Mouse (Mus musculus): ENCODE results near the gene Dppa3. TPM values are rescaled to one million over a fixed set of nuclear protein-coding genes. Genes with fewer than 3 reads are reported as not detected.

Dppa3 gene
- total RNA-seq (2021) = not detected
- long read RNA-seq, experiment 1, partial matches to known transcripts = 0 of 1 reads
- long read RNA-seq, experiment 1, other reads (novel, unspliced or antisense) = 0 of 1 reads
- long read RNA-seq, experiment 2 = 0 reads

DNA sequence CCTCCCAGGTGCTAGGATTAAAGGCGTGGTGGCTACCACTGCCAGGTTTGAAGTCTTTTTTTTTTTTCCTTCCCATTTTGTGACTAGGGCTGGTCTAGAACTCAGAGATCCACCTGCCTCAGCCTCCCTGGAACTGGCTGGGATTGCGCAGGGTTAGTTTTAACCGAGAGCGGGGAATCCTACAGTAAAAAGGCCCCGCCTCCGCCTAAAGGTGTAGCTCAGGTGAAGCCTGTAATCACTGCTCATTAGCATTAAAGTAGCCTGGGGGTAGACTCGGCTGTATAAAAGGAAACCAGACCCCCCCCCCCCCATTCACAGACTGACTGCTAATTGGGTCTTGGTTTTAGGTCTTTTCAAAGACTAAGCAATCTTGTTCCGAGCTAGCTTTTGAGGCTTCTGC lies at the start of gene Dppa3:
Gene Dppa3, plus strand, starts transcription at position 301 of the 400 bp plus-strand sequence.
- intact Hi-C loops (cut with DNase I) = no loop called here
- no peak for DNase-seq (ENCODE audit: low spot score in 2 of 2)

DNA sequence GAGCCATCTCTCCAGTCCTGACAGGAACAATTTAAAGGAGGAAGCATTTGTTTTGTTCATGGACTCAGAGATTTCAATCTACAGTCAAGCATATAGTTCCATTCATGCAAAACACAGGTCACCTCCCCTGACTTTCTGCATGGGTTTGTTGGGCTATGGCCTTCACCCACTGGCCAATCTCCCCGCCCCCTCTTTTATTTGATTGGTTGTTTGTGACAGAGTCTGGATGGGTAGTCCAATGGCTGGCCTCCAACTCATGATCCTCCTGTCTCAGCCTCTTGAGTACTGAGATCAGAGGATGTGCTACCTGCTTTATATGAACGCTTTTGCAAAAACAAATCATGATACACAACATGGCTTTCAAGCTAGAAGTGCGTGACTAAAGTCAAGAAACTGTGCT lies 49.2 kb upstream of the Dppa3 start:
- no peak for DNase-seq (ENCODE audit: low spot score in 2 of 2)
- intact Hi-C loops (cut with DNase I) = no loop called here

DNA sequence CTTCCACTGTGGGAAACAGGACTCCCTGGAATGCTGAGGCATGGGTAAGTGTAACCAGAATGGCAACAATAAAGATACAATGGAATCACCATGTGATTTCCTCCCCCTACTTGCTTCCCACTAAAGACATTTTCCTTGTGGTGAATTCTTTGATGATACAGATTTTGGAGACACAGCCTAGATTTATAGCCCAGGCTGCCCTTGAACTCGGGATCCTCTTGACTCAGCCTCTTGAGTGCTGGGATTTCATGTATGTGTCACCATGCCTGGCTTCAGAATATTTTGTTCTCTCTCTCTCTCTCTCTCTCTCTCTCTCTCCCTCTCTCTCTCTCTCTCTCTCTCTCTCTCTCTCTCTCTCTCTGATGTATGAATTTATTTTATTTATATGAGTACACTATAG lies 47.1 kb upstream of the Dppa3 start:
- intact Hi-C loops (cut with DNase I) = no loop called here
- DNase-seq (ENCODE audit: low spot score in 2 of 2) = no peak

DNA sequence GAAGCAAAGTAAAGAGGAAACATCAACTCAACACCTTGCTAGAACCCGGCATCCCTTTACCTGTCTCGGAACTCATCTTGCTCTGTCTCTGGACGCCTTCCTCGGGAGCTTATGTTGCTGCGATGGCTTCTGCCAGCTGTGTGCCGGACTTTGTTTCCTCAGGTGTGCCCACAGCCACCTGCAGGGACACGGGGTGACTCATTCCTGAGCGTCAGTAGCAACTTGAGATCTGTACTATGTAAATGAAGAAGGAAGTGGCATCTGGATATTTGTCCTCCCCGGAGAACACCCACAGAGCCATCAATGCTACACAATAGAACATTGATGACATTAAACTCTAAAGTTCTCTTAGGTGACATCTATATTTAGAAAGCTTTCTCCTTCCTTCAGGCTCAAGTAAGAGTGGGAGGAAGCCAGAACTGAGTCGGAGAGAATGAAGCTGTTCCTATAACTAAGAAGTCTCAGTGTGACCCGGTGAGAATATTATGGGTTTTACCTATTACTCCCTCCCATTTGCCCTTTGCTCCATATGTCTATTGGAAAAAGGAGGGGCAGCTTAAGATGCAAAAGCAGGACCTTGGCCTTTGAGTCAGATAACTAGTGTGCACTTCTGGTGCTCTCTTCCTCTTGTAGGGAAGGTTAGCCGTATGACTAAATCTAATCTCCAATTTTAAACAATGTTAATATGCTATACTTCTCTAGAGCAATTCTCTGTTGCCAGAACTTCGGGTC lies 35.0 kb upstream of the Dppa3 start:
- DNase-seq (ENCODE audit: low spot score in 2 of 2) = no peak
- intact Hi-C loops (cut with DNase I) = no loop called here

DNA sequence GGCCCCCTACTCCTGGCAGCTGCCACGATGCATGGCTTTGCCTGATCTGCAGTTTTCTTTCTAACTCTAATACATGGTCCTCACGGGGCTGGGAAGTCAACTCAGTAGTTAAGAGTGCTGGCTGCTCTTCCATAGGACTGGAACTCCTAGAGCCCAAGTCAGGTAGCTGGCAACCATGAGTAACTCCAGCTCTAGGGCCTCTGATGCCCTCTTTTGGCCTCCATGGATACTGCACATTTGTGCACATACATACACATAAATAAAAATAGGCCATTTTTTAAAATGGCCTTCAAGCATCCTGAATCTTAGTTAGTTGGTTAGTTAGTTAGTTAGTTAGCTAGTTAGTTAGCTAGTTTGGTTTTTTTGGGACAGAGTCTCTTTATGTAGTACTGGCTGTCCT lies 33.3 kb upstream of the Dppa3 start:
- intact Hi-C loops (cut with DNase I) = no loop called here
- DNase-seq (ENCODE audit: low spot score in 2 of 2) = no peak

DNA sequence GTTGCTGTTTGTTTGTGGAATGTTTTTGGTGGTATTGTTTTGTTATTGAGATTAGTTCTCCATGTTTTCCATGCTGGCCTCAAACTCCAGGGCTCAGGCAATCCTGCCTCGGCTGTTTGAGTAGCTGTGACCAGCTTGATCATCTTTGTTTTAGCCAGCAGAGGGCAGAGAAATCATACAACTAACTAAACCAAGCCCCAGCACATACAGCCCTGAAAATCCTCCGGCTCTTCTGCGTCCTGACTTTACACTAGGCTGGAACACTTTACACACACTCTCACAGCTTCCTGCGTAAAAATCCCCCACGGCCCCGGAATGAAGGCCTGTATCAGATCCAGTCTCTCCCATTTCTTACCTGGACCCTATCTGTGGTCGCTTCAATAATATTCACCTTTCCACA lies 30.6 kb upstream of the Dppa3 start:
- peak; percentile 34 to 49 for DNase-seq (ENCODE audit: low spot score in 2 of 2)
- intact Hi-C loops (cut with DNase I) = loop anchor here (5.0 kb wide), 1 partner anchor 37 kb away; no protein-coding TSS in a partner anchor

DNA sequence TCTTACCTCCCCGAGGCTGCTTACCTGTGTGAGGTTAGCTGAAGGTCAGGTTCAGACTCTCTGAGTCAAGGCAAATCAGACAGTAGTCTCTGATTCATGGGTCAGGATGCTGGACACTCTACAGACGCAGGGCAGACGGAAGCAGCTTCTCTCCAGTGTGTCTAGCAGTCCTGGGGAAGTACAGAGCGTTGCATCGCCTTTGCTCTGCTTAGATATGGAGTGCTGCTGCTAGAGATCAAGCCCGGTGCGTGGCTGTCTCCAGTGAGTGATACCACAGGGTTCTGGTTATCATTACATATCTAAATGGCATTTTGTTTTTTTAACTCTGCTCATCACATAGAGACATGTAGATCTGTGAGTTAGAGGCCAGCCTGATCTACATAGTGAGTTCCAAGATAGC lies 29.6 kb upstream of the Dppa3 start:
- intact Hi-C loops (cut with DNase I) = loop anchor here (5.0 kb wide), 1 partner anchor 36 kb away; no protein-coding TSS in a partner anchor
- no peak for DNase-seq (ENCODE audit: low spot score in 2 of 2)

DNA sequence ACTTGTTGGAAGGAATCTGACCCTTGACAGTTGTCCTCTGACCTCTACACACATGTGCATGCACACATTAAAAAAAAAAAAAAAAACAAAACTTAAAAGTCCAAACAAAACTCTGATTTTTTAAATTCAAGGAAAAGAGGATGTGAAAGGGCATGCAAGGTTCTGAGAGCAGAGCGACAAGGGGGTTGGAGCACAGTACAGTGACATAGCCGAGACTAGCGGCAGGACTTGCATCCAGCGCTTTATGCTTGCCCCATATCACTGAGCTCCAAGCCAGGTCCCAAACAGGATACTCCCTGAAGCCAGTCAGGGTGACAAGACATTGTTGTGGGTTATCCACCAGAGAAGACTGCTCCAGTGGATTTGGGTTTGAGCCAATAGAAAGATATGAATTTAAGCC lies 28.2 kb upstream of the Dppa3 start:
- intact Hi-C loops (cut with DNase I) = loop anchor here (5.0 kb wide), 1 partner anchor 34 kb away; no protein-coding TSS in a partner anchor
- no peak for DNase-seq (ENCODE audit: low spot score in 2 of 2)

DNA sequence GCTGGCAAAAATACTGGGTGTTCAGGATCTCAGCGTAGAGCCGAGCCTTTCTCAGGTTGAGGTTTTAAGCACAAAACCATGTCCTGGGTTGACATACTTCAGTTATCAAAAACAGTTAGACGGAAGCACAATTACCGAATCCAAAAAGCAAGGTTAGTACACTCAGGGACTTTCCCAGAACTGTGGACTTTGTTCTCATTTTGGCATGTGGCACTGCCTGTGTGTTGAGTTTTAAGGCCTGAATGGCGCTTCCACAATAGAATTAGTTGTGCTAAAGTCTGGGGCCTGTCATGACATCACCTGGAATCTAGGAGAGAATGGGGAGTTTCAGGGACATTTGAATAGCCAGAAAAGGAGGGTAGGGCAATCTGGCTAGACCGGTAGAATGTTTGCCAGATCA lies 27.8 kb upstream of the Dppa3 start:
- intact Hi-C loops (cut with DNase I) = loop anchor here (5.0 kb wide), 1 partner anchor 34 kb away; no protein-coding TSS in a partner anchor
- no peak for DNase-seq (ENCODE audit: low spot score in 2 of 2)

DNA sequence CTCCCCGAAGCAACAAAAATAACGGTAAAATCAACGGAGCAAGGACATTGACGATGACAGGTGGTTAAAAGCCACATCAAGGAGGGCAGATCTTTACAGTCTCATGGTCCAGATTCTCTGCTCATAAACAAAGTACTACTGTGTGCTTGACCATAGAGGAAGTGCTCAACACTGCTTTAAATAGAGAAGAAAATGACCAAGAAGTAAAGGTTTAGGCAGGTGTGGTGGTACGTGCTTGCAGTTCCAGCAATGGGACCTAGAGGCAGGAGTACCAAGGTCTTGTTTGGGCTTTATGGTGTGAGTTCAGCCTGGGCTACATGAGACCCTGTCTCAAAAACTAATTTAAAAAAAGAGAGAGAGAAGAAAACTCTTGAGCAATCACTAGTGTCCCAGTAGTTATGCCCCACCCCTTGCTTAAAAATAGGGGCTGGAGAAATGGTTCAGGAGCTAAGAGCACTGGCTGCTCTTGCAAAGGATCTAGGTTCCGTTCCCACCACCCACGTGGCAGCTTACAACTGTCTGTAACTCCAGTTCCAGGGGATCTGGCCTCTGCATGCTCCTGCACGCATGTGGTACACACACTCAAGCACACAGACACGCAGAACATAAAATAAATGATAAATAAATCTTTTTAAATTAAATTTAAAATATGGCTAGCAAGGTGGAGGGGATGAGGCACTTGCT lies 27.0 kb upstream of the Dppa3 start:
- DNase-seq (ENCODE audit: low spot score in 2 of 2) = no peak
- intact Hi-C loops (cut with DNase I) = loop anchor here (5.0 kb wide), 1 partner anchor 33 kb away; no protein-coding TSS in a partner anchor

DNA sequence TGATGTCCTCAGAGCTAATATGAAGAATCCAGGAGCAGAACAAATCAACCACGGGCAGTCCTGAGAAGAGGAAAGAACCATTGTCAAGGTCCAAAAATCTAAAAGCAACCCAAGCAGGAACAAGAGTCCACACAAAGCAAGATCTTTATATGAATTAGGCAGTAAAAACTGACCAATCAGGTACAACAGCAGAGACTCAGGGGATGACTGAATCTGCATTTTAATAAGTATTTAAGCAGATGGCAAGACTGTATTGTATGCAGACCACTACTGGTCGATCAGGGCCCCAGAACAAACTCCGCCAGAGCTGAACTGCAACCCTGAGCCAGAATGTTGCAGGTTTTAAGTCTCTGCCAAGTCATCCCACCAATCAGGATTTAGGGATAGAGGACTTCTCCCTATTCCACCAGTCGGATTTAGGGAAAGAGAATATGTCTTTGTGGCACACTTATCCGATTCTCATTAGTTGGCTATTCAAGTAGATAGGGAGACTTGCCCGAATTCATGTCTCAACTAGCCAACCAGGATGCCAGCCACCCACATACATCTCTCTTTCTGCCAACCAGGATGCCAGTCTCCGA lies 26.1 kb upstream of the Dppa3 start:
- DNase-seq (ENCODE audit: low spot score in 2 of 2) = no peak
- intact Hi-C loops (cut with DNase I) = no loop called here

DNA sequence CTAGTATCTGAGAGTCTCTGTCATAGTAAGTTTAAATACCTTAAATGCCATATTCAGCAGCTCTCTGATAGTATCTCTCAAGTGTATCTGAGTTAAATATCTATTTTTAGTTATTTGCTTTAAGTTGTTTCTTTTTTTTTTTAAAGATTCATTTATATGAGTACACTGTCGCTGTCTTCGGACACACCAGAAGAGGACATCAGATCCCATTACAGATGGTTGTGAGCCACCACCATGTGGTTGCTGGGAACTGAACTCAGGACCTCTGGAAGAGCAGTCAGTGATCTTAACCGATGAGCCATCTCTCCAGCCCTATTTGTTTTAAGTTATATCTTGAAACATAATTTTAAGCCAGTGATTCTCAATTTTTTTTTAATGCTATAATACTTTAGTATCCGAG lies 25.2 kb upstream of the Dppa3 start:
- intact Hi-C loops (cut with DNase I) = no loop called here
- DNase-seq (ENCODE audit: low spot score in 2 of 2) = no peak

DNA sequence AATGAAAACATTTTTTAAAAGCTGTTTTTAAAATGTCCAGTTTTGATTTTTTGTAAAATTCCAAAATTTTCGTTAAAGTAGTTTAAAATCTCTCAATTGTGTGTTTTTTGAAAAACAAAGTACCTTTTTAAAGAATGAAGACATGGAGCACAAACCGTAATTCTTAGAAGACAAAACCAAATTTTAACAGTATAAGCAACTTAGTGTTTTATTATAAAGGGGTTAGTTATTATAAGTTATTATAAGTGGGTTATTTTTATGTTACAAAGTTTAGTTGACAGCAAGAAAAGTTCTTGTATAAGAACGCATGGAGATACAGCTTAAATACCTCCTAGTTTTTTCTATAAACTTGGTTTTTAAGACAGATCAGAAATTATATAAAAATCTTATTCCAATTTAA lies 24.6 kb upstream of the Dppa3 start:
- intact Hi-C loops (cut with DNase I) = no loop called here
- no peak for DNase-seq (ENCODE audit: low spot score in 2 of 2)

DNA sequence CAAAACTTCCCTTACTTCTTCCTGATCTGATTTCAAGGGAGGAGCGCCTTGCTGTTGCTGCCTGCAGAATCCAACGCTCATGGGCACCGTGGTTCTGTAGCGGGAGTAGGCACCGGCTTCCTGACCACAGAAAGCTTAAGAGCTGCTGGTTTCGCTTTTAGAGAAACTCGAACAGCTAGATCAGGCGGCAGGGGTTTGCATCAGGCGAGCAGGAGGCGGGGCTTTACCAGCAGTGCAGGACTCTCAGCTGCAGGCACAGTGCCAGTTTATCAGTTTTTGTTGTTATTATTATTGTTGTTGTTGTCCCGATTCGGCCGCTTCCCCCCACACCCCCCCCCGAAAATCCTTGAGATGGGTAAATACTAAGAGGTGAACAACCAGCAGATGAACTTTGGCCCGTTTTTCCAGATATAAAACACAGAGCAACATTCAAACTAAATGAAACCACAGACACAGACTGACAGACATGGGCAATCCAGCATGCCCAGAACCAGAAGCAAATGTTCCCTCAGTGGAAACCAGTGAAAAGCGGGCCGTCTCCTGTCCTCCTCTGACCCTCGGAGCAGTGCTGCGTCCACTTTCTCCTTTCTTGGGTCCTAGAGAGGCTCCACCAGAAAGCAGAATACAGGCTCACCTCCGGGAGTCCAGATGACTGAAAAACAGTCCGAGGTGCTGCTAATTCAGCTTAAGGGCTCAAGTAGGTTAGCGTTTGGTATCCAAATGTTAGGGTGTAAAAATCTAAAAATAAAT lies 23.8 kb upstream of the Dppa3 start, which contains the start of gene Apobec1:
Gene Apobec1, minus strand, starts transcription at position 203 of the 750 bp plus-strand sequence.
- intact Hi-C loops (cut with DNase I) = no loop called here
- peak; percentile 39 to 55 for DNase-seq (ENCODE audit: low spot score in 2 of 2)

DNA sequence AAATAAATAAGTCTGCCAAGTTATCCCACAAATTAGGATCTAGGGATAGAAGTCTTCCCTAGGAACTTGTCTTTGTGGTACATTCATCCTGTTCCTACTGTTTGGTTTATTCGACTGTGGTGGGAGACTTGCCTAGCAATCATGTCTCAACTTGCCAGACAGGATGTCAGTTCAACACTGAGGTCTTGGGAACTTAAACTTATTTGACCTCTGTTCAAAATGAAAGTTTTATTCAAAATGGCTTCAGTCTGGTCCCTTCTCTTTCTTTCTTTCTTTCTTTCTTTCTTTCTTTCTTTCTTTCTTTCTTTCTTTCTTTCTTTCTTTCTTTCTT lies 23.3 kb upstream of the Dppa3 start:
- intact Hi-C loops (cut with DNase I) = no loop called here
- no peak for DNase-seq (ENCODE audit: low spot score in 2 of 2)

DNA sequence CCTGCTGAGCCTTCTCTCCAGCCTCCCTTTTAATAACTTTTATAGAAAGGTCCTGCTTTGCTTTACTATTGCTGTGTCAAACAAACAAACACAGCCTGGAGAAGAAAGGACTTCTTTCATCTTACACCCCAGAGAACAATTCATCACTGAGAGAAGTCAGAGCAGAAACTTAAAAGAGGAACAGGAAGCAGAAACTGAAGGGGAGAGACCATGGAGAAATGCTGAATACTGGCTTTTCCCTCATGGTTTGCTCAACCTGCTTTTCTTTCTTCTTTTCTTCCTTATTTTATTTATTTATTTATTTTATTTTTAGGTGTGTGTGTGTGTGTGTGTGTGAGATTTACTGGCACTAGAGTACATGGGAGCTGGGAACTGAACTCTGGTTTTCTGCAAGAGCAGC lies 21.9 kb upstream of the Dppa3 start:
- DNase-seq (ENCODE audit: low spot score in 2 of 2) = no peak
- intact Hi-C loops (cut with DNase I) = no loop called here

DNA sequence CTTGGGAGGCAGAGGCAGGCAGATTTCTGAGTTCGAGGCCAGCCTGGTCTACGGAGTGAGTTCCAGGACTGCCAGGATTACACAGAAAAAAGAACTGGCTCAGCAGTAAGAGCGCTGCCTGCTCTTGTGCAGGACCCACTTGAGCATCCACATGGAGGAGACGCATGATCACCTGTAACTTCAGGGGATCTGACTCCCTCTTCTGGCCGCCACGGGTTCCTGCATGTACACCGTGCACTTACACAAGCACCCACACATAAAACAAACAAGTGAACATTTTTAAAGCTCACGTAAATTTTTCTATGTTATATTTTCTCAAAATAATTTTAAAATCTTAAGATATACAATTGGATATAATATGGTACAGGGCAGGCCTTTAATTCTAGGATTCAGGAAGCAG lies 20.7 kb upstream of the Dppa3 start:
- no peak for DNase-seq (ENCODE audit: low spot score in 2 of 2)
- intact Hi-C loops (cut with DNase I) = no loop called here

DNA sequence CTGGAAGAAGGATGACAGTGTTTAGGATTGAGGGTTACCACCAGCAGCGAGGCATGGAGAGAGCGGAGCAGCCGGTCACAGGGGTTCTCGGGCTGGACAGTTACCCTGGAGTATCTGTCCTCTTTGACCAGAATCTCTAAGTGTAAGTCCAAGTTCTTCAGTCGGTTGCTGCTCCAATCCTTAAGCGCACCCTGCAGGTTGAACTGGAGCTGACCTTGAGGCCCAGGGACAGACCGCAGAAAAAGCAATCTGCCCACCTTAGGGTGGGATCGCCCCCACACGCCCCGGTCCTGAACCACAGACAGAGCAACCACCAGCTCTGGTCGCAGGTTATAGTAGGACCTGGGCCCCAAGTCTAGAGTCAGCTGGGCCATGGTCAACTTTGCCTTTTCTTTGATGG lies 19.5 kb upstream of the Dppa3 start:
- DNase-seq (ENCODE audit: low spot score in 2 of 2) = no peak
- intact Hi-C loops (cut with DNase I) = no loop called here

DNA sequence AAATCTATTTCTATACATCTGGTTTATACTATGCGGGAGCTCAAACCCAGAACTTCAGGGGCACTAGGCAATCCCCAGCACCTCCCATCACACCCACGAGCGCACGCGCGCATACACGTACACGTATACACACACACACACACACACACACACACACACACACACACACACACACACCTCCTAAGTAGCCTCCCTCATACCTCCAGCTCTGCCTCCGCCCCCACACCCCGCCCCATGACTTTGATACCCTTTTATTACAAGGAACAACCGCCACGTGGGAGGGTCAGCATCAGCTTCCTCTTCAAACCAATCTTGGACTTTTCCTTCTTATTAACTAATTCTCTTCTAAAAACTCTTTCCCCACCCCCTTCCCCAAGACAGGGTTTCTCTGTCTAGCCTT lies 18.5 kb upstream of the Dppa3 start:
- no peak for DNase-seq (ENCODE audit: low spot score in 2 of 2)
- intact Hi-C loops (cut with DNase I) = no loop called here
